Mouse (Mus musculus) ovary, adult 2 months (tissue): Measurements from ENCODE around the gene Grhl3. TPM values are rescaled to one million over a fixed set of nuclear protein-coding genes. Genes with fewer than 3 reads are reported as not detected.

ENCODE experiments used
- polyA plus RNA-seq: library from polyadenylated mRNA; depleted of rRNA; stranded (reverse); fragments of >200 nt; gene quantifications from 2 replicates; pipeline ENCODE4 v1.2.3, GENCODE M21; 2012; rRNA removed

Gene Grhl3
- polyA plus RNA-seq, result 0.25 and 0.38 TPM in 2 replicates

GRCm38 (mm10) chr4:135573251-135573808 is at the start of gene Grhl3:
Gene Grhl3 (minus strand): TSS chr4:135573630.

GRCm38 (mm10) chr4:135494521-135495396 is 78.7 kb downstream of the Grhl3 start, which contains the start of the genes Stpg1 and Nipal3:
Gene Stpg1 (plus strand): TSS chr4:135494790.
Gene Nipal3 (minus strand): TSS chr4:135495038.

Other genes with a start within 250 kb of the Grhl3 start
- 13.2 and 19.5 TPM in 2 replicates for gene Srrm1, start 220.3 kb downstream of the Grhl3 start, polyA plus RNA-seq
- gene Ncmap, start 175.4 kb downstream of the Grhl3 start, polyA plus RNA-seq, result 3.6 and 5.2 TPM in 2 replicates
- 17.8 and 20.4 TPM in 2 replicates for gene Rcan3, start 139.8 kb downstream of the Grhl3 start, polyA plus RNA-seq
- 0.80 and 1.8 TPM in 2 replicates for gene Stpg1, start 78.8 kb downstream of the Grhl3 start, polyA plus RNA-seq
- 28.9 TPM in 2 replicates for gene Nipal3, start 78.6 kb downstream of the Grhl3 start, polyA plus RNA-seq
- 1.4 and 1.6 TPM in 2 replicates for gene Ifnlr1, start 112.7 kb upstream of the Grhl3 start, polyA plus RNA-seq
- gene Il22ra1, start 154.5 kb upstream of the Grhl3 start, polyA plus RNA-seq, result 3.4 and 4.2 TPM in 2 replicates
- 0.13 and 0.17 TPM in 2 replicates for gene Myom3, start 186.1 kb upstream of the Grhl3 start, polyA plus RNA-seq